Mouse (Mus musculus): Measurements from ENCODE around the gene Shank2.

- no peak for TF ChIP-seq CTCF (IDR thresholded peaks at IDR 0.05)
- TF ChIP-seq EP300 (IDR thresholded peaks at IDR 0.05), result no peak
Observed at GRCm38 (mm10) chr7:144159556-144159955, 157.8 kb downstream of the Shank2 start.

All from lung, postnatal 0 days (tissue).